Mouse (Mus musculus): ENCODE results near the gene Hgfac. TPM values are rescaled to one million over a fixed set of nuclear protein-coding genes. Genes with fewer than 3 reads are reported as not detected.

Hgfac gene
- total RNA-seq, 2 experiments from 2014 or later: 0.35 to 1.6 TPM

DNA sequence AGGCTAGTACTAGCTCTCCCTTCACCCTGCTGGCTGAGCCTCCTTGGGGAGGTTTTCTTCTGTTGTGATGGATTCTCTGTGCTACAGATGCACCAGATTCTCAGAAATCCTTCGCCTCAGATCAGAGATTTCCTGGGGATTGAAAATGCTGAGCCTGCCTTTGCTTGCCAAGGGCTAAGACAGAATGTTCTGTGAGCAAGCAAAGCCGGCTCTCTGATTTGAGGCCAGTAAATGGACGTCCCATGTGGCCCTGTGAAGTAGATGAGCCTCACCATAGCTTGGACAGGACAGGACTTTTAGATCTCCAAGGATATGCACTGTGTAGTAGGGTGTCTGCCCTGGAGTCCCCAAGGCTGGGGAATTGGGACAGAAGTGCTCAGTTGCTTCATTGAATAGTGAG lies 43.6 kb downstream of the Hgfac start:
- intact Hi-C loops (cut with DNase I): no loop called here
- DNase-seq (ENCODE audit: low spot score in 2 of 2): no peak

DNA sequence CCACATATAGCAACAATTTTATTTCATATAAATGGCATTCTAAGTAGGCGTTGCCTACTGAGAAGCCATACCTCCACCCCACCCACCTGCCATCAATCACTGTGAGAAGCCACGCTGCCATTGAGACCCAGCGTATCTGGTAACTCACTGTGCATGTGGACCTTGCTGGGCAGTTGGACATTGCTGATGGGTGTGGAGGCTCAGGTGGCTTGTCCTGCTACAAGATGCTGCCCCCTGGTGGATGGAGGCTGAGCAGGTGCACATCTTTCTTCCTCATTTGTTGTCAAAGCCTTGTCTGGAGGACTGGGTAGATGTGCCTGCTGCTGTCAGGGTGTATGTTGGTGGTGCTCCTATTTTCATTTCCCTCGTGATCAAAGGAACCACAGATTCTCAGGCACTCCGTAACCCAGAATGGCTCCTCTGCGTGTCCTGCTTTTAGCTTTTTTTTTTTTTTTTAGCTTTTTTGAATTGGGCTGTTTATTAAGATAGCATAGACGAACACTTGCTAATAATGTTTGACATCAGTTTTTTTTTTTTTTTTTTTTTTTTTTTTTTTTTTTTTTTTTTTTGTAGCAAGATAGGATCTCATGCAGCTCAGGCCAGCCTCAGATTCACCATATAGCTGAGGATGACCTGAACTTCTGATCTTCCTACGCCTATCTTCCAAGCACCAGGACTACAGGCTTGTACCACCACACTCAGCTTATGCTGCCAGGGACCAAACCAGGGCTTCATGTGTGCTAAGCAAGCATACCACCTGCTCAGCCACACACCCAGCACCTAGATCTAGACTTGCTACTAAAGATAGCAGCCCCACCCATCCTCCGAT lies 47.7 kb downstream of the Hgfac start:
- intact Hi-C loops (cut with DNase I): no loop called here
- peak; percentile 32 to 58 for DNase-seq (ENCODE audit: low spot score in 2 of 2)

DNA sequence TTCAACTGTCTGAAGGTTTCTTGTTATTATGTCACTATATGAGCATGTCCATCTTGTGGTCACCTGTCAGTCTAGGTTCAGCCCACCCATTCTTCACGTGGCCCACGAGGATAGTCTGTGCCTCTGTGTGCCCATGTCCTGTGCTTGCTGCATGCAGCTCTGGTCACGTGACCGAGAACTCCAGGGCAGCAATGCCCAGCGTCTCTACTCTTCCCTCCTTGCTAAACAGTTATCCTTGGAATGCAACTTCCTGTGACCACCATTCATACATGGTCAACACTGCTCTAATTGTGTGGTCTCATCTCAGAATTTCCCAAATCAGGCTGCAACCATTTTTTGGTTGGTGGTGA lies 48.3 kb downstream of the Hgfac start:
- DNase-seq (ENCODE audit: low spot score in 2 of 2): no peak
- intact Hi-C loops (cut with DNase I): no loop called here

DNA sequence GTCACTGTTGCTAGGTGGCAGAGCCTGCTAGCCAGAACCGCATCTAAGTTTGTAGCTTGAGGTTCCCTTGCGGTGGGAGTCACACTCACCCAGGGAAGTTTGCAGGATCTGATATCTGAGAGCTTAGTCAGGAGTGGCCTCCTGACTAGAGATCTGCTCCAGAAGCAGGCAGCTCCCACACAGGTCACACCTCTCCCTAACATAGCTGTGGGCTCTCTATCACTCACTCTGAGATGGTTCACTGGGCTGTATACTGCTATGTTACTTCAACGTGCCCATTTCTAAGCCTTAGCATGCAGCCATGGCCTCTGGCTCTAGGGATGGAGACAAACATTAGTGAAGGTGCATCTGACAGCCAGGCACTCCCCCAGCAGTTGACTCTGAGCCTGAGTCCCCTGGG lies 50.3 kb downstream of the Hgfac start:
- no peak for DNase-seq (ENCODE audit: low spot score in 2 of 2)
- intact Hi-C loops (cut with DNase I): no loop called here

Small RNA genes lying within 50 kb of the gene (microRNA-seq; reads per million reads assigned to microRNA genes)
- 14.2 reads per million, percentile 34 among the genes with 10 or more reads in this experiment for gene Mir3097

Other genes with a start within 250 kb of the Hgfac start
- gene Msantd1, start 133.5 kb upstream of the Hgfac start, total RNA-seq (2021): 1 to 10 TPM; 5.4 to 8.2 TPM
- 10 to 100 TPM; 51.1 to 55.7 TPM for gene Rgs12, start 92.1 kb upstream of the Hgfac start, total RNA-seq (2021)
- gene Dok7, start 15.3 kb downstream of the Hgfac start, total RNA-seq (2021): 10 to 100 TPM; 21.7 to 29.2 TPM
- gene Lrpap1, start 64.3 kb downstream of the Hgfac start, total RNA-seq (2021): 100 to 1,000 TPM; 139 to 153 TPM
- gene Adra2c, start 236.8 kb downstream of the Hgfac start, total RNA-seq (2021): 10 to 100 TPM; 22.9 to 24.1 TPM